ENCODE assay signal across 24 mouse cellular contexts in genomic region chr16:95780431-95780830, GRCm38 (mm10).
"Had no signal": no experiment of that assay in that cellular context is flagged by ENCODE, and none has a peak within 500 bp of the region (broad histone marks: within the 10 kb centered on the region; RNA-seq: fewer than 3 reads in every experiment).

No protein-coding gene starts in this region.

- H3K4me1 ChIP-seq: hindbrain, embryonic 10.5 days; hindbrain, embryonic 12.5 days had no signal

- ATAC-seq: forebrain, embryonic 16.5 days; hindbrain, embryonic 16.5 days; inflammation-experienced regulatory T-cells, adult 6 months; intestine, embryonic 15.5 days; intestine, postnatal 0 days had no signal

- H3K9ac ChIP-seq: heart, embryonic 12.5 days; hindbrain, embryonic 12.5 days; hindbrain, embryonic 14.5 days; intestine, embryonic 15.5 days; limb, embryonic 13.5 days had no signal

- H3K27ac ChIP-seq: gastrocnemius, adult 2 months; heart, embryonic 10.5 days; hindbrain, embryonic 10.5 days; hindbrain, embryonic 12.5 days; hindbrain, embryonic 14.5 days; intestine, embryonic 15.5 days; layer of hippocampus, adult 2 months; left cerebral cortex, adult 2 months; limb, embryonic 13.5 days had no signal

- H3K36me3 ChIP-seq: heart, embryonic 10.5 days; heart, embryonic 12.5 days; hindbrain, embryonic 10.5 days; hindbrain, embryonic 12.5 days; intestine, embryonic 15.5 days; limb, embryonic 13.5 days had no signal

- H3K4me3 ChIP-seq: gastrocnemius, adult 2 months; heart, embryonic 10.5 days; heart, embryonic 12.5 days; hindbrain, embryonic 10.5 days; hindbrain, embryonic 12.5 days; intestine, embryonic 15.5 days; layer of hippocampus, adult 2 months; left cerebral cortex, adult 2 months; limb, embryonic 13.5 days had no signal

- H3K27me3 ChIP-seq: heart, embryonic 12.5 days; hindbrain, embryonic 12.5 days; intestine, embryonic 15.5 days; limb, embryonic 13.5 days had no signal

- H3K4me2 ChIP-seq: heart, embryonic 12.5 days; hindbrain, embryonic 12.5 days; hindbrain, embryonic 14.5 days; intestine, embryonic 15.5 days; limb, embryonic 13.5 days had no signal

- DNase-seq: gastrocnemius, adult 2 months; gastrocnemius, postnatal 10 days; gastrocnemius, postnatal 25 days; heart, adult 18-20 months; heart, postnatal 10 days; heart, postnatal 4 days; kidney, adult 18-20 months; kidney, adult 9 months; kidney, postnatal 10 days; kidney, postnatal 25 days; kidney, postnatal 4 days had no signal

- H3K9me3 ChIP-seq: heart, embryonic 10.5 days; heart, embryonic 12.5 days; hindbrain, embryonic 10.5 days; hindbrain, embryonic 12.5 days; intestine, embryonic 15.5 days; limb, embryonic 13.5 days had no signal
